Mouse (Mus musculus): Measurements from ENCODE around the gene 4930415L06Rik.

The 4930415L06Rik gene

GRCm38 (mm10) chrX:89932752-89933151 is at the start of gene 4930415L06Rik:
TSS of gene 4930415L06Rik (minus strand) at chrX:89932852.
- DNase-seq = no peak

GRCm38 (mm10) chrX:89978621-89979020 is 46.0 kb upstream of the 4930415L06Rik start:
- DNase-seq = no peak

DNA sequence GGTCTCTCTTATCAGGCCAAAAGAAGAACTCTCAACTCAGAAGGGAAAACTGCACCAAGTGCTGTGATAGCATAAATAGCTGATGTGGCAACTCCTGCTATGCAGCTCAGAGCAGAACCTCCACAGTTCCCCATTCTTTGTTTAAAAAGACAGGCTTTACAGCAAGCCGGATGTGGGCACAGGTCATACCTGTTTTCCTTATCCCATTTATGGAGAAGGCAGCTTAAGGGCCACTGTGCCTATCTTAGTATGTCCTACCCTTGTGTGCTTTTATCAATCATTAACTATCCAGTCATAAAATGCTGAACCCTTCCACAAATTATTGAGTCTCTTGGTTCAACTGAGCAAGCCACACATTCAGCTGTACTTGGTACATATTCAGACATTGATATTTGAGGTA is 27.8 kb downstream of the 4930415L06Rik start:
- no peak for DNase-seq

Data from B cell, adult 2 months (primary cell).